Mouse (Mus musculus): Measurements from ENCODE around the gene Zfp358. TPM values are rescaled to one million over a fixed set of nuclear protein-coding genes. Genes with fewer than 3 reads are reported as not detected.
A peak's percentile ranks its signal among the peaks of the same experiment; 100 is the strongest.

Zfp358 gene
- total and polyA plus RNA-seq, 2 experiments from 2014 or later, result 64.7 to 85.3 TPM

DNA sequence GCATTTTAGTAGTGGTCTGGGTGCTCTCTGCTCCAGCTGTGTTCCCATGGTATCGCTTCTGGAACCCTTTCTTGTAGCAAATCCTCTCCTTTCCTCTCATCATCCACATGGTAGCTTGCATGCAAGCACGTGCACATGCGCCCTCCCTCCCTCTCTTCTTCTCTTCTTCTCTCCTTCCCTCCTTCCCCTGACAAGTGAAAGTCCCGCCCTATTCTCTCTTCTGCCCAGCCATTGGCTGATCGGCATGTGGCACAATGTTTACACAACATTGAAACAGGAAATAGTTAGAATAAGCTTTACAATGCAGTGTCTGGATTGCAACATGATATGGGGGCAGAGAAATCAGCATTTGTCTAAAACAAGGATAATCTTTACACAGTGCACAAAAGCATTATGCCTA, 11.3 kb upstream of the Zfp358 start:
- H3K4me2 ChIP-seq (ENCODE audit: low read depth), result no peak overlapping the region
- H3K4me1 ChIP-seq (ENCODE audit: insufficient read depth), result no peaks in the 10 kb centered on the region
- ATAC-seq, result no peak
- H3K27me3 ChIP-seq (ENCODE audit: insufficient read depth, low read length), result no peaks in the 10 kb centered on the region
- no peak overlapping the region for H3K27ac ChIP-seq (ENCODE audit: low read depth, low read length)
- DNase-seq, result no peak
- WGBS, result 62% methylated on average over 5 of the region's 5 CpGs
- TF ChIP-seq CTCF (IDR thresholded peaks at IDR 0.05; ENCODE audit: low read depth), result no peak
- no peak overlapping the region for H3K4me3 ChIP-seq (ENCODE audit: low read depth, low read length)
- no peaks in the 10 kb centered on the region for H3K36me3 ChIP-seq (ENCODE audit: insufficient read depth)
- H3K9ac ChIP-seq, result no peak overlapping the region
- H3K9me3 ChIP-seq (ENCODE audit: low read length), result no peaks in the 10 kb centered on the region

- Histone ChIP-seq H3K36me3 (ENCODE audit: insufficient read depth) (no peaks in the 10 kb centered on the region), H3K27me3 (ENCODE audit: insufficient read depth, low read length) (no peaks in the 10 kb centered on the region), H3K27ac (ENCODE audit: low read depth, low read length) (no peak overlapping the region), H3K4me1 (ENCODE audit: insufficient read depth) (no peaks in the 10 kb centered on the region), H3K9ac (no peak overlapping the region), H3K4me2 (ENCODE audit: low read depth) (no peak overlapping the region), H3K4me3 (ENCODE audit: low read depth, low read length) (no peak overlapping the region), H3K9me3 (ENCODE audit: low read length) (no peaks in the 10 kb centered on the region)
- no peak for ATAC-seq
- 86% methylated on average over 22 of the region's 22 CpGs for WGBS
- no peak for TF ChIP-seq CTCF (IDR thresholded peaks at IDR 0.05; ENCODE audit: low read depth)
- DNase-seq, result no peak
Observed at GRCm38 (mm10) chr8:3482240-3482740, 10.6 kb upstream of the Zfp358 start.

DNA sequence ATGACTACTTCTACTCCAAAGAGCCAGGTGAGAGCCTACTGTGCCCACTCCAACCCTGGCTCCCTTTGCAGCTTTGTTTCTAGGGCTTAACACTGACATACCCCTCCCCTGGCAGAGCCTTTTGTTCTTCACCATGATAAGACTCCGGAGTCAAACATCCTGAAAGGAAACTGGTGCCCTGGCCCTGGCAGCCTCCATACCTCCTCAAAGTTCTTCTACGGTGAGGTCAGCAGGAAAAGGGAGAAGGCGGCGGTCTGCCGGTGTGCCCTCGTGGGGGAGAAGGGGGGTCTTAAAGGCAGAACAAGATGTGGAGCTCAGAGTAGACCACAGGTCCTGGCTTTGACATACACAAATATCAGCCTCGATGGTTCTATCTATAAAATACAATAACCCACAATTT, 9.4 kb upstream of the Zfp358 start:
- 86% methylated on average over 7 of the region's 7 CpGs for WGBS
- DNase-seq, result no peak

GRCm38 (mm10) chr8:3485192-3485591, 7.7 kb upstream of the Zfp358 start:
- no peaks in the 10 kb centered on the region for H3K27me3 ChIP-seq (ENCODE audit: insufficient read depth, low read length)
- H3K9me3 ChIP-seq (ENCODE audit: low read length), result no peaks in the 10 kb centered on the region
- DNase-seq (no peak), ATAC-seq (no peak)
- H3K4me2 ChIP-seq (ENCODE audit: low read depth), result no peak overlapping the region
- H3K4me1 ChIP-seq (ENCODE audit: insufficient read depth), result no peaks in the 10 kb centered on the region
- TF ChIP-seq CTCF (IDR thresholded peaks at IDR 0.05; ENCODE audit: low read depth), result no peak
- no peak overlapping the region for H3K9ac ChIP-seq
- H3K27ac ChIP-seq (ENCODE audit: low read depth, low read length), result no peak overlapping the region
- no peak overlapping the region for H3K4me3 ChIP-seq (ENCODE audit: low read depth, low read length)
- WGBS, result 29% methylated on average over 5 of the region's 5 CpGs
- no peaks in the 10 kb centered on the region for H3K36me3 ChIP-seq (ENCODE audit: insufficient read depth)

More for the DNA sequence above, 9.4 kb upstream of the Zfp358 start:
- Histone ChIP-seq H3K4me2 (ENCODE audit: low read depth) (no peak overlapping the region), H3K27me3 (ENCODE audit: insufficient read depth, low read length) (no peaks in the 10 kb centered on the region), H3K9ac (no peak overlapping the region), H3K4me3 (ENCODE audit: low read depth, low read length) (no peak overlapping the region), H3K36me3 (ENCODE audit: insufficient read depth) (no peaks in the 10 kb centered on the region), H3K27ac (ENCODE audit: low read depth, low read length) (no peak overlapping the region), H3K9me3 (ENCODE audit: low read length) (no peaks in the 10 kb centered on the region), H3K4me1 (ENCODE audit: insufficient read depth) (no peaks in the 10 kb centered on the region)
- TF ChIP-seq CTCF (IDR thresholded peaks at IDR 0.05; ENCODE audit: low read depth), result no peak
- ATAC-seq, result no peak

- peak overlapping the region; percentile 55 for H3K4me2 ChIP-seq (ENCODE audit: low read depth)
- peak overlapping the region; percentile 98 for H3K9ac ChIP-seq
- peak; percentile 2; the same call in 1 of the 2 replicates for ATAC-seq
- H3K4me1 ChIP-seq (ENCODE audit: insufficient read depth), result 0 out of 2 replicates have a peak, but pooled peaks cover 4% of the 10 kb centered on the region
- H3K9me3 ChIP-seq (ENCODE audit: low read length), result no peaks in the 10 kb centered on the region
- DNase-seq, result no peak
- H3K27ac ChIP-seq (ENCODE audit: low read depth, low read length), result peak overlapping the region; percentile 98
- no peaks in the 10 kb centered on the region for H3K27me3 ChIP-seq (ENCODE audit: insufficient read depth, low read length)
- peaks cover 23% of the 10 kb centered on the region for H3K36me3 ChIP-seq (ENCODE audit: insufficient read depth)
- no peak for TF ChIP-seq CTCF (IDR thresholded peaks at IDR 0.05; ENCODE audit: low read depth)
- H3K4me3 ChIP-seq (ENCODE audit: low read depth, low read length), result peak overlapping the region; percentile 93
- WGBS, result 28% methylated on average over 6 of the region's 6 CpGs
Observed at GRCm38 (mm10) chr8:3493845-3494208, 889 bp downstream of the Zfp358 start.

- no peak overlapping the region for H3K4me2 ChIP-seq (ENCODE audit: low read depth)
- no peaks in the 10 kb centered on the region for H3K9me3 ChIP-seq (ENCODE audit: low read length)
- TF ChIP-seq CTCF (IDR thresholded peaks at IDR 0.05; ENCODE audit: low read depth), result no peak
- H3K9ac ChIP-seq, result no peak overlapping the region
- WGBS, result 97% methylated on average over 44 of the region's 44 CpGs
- H3K27me3 ChIP-seq (ENCODE audit: insufficient read depth, low read length), result no peaks in the 10 kb centered on the region
- peaks cover 5% of the 10 kb centered on the region; the same call in 1 of the 2 replicates for H3K4me1 ChIP-seq (ENCODE audit: insufficient read depth)
- no peak for ATAC-seq
- H3K4me3 ChIP-seq (ENCODE audit: low read depth, low read length), result no peak overlapping the region
- H3K36me3 ChIP-seq (ENCODE audit: insufficient read depth), result peaks cover 23% of the 10 kb centered on the region
- no peak for DNase-seq
- H3K27ac ChIP-seq (ENCODE audit: low read depth, low read length), result no peak overlapping the region
Observed at GRCm38 (mm10) chr8:3495578-3496427, 2.9 kb downstream of the Zfp358 start.

DNA sequence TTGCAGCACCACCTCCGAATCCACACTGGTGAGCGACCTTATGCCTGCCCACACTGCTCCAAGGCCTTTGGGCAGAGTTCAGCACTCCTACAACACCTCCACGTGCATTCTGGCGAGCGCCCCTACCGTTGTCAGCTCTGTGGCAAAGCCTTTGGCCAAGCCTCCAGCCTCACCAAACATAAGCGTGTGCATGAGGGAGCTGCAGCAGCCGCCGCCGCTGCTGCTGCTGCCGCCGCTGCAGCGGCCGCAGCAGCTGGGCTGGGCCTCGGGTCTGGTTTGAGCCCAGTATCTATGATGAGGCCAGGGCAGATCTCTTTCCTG, 3.5 kb downstream of the Zfp358 start:
- peaks cover 11% of the 10 kb centered on the region for H3K4me1 ChIP-seq (ENCODE audit: insufficient read depth)
- no peak for TF ChIP-seq CTCF (IDR thresholded peaks at IDR 0.05; ENCODE audit: low read depth)
- H3K36me3 ChIP-seq (ENCODE audit: insufficient read depth), result peaks cover 23% of the 10 kb centered on the region
- no peak overlapping the region for H3K9ac ChIP-seq
- H3K27me3 ChIP-seq (ENCODE audit: insufficient read depth, low read length), result no peaks in the 10 kb centered on the region
- no peak overlapping the region for H3K4me3 ChIP-seq (ENCODE audit: low read depth, low read length)
- H3K9me3 ChIP-seq (ENCODE audit: low read length), result no peaks in the 10 kb centered on the region
- 90% methylated on average over 15 of the region's 15 CpGs for WGBS
- H3K27ac ChIP-seq (ENCODE audit: low read depth, low read length), result no peak overlapping the region
- no peak overlapping the region for H3K4me2 ChIP-seq (ENCODE audit: low read depth)
- ATAC-seq (no peak), DNase-seq (no peak)
